Mouse (Mus musculus) small intestine, adult 2 months (tissue): ENCODE data around the gene Gm20388. TPM values are rescaled to one million over a fixed set of nuclear protein-coding genes. Genes with fewer than 3 reads are reported as not detected.

Experiments used
- H3K27ac ChIP-seq: fragments of 200-500 bp; 2 replicates; pipeline ENCODE4 v1.5.1; 2012; ENCODE audit warnings: low read depth, low read length, control low read depth, inconsistent platforms; ENCODE audit not compliant: insufficient read depth
- H3K27me3 ChIP-seq: fragments of 200-500 bp; 2 replicates; pipeline ENCODE4 v1.6.1; 2012; ENCODE audit warnings: mild to moderate bottlenecking, moderate library complexity, low read length, inconsistent platforms; ENCODE audit not compliant: control insufficient read depth, insufficient read depth
- H3K36me3 ChIP-seq: fragments of 200-500 bp; 2 replicates; pipeline ENCODE4 v1.6.1; 2012; ENCODE audit warnings: mild to moderate bottlenecking, low read length, control low read depth, inconsistent platforms; ENCODE audit not compliant: control insufficient read depth, insufficient read depth
- H3K4me1 ChIP-seq: fragments of 200-500 bp; 2 replicates; pipeline ENCODE4 v1.6.1; 2012; ENCODE audit warnings: low read length, inconsistent platforms, mixed read lengths; ENCODE audit not compliant: control insufficient read depth, insufficient read depth, insufficient read length
- H3K4me3 ChIP-seq: fragments of 200-500 bp; 2 replicates; pipeline ENCODE4 v1.5.1; 2012; ENCODE audit warnings: low read depth, mild to moderate bottlenecking, control low read depth, inconsistent platforms, low read length, moderate library complexity
- CTCF ChIP-seq: fragments of 200-500 bp; IDR thresholded peaks from 2 replicates; pipeline ENCODE4 v1.5.1; 2012; ENCODE audit warnings: low read depth, mild to moderate bottlenecking, control low read depth, inconsistent platforms, low read length, moderate library complexity, mixed read lengths; ENCODE audit not compliant: insufficient replicate concordance, insufficient read length; ENCODE audit errors: extremely low read depth
- POLR2A ChIP-seq: fragments of 200-500 bp; IDR thresholded peaks from 2 replicates; pipeline ENCODE4 v1.6.1; 2012; ENCODE audit warnings: low read depth, mild to moderate bottlenecking, control low read depth, inconsistent platforms, low read length, moderate library complexity
- WGBS: fragments of 180-500 bp; shearing (Covaris S2); methylation state at CpG from one replicate; pipeline ENCODE4 v1.1.7; 2018; 5-methylcytosine and 5-hydroxymethylcytosine counted together
- polyA plus RNA-seq: library from polyadenylated mRNA; depleted of rRNA; stranded (reverse); fragments of >200 nt; gene quantifications from 2 replicates; pipeline ENCODE4 v1.2.3, GENCODE M21; 2012

Gene Gm20388
- polyA plus RNA-seq, 1 experiment = 37.3 TPM

DNA sequence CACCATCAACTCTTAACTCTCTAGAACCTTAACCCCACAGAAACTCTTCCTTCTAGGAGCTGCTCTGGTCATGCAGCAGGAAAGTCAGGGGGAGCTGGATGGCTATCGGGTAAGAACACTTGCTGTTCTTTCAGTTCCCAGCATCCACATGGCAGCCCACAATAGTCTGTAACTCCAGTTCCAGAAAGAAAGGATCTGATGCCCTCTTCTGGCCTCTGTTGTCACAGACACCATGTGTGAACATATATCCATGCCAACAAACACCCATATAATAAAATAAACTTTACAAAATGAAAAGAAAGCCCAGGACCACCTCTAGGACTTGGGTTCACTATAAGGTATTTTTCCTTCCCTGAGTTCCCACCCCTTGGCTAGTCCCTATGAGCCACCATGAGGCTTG is 1711.2 kb downstream of the Gm20388 start:
- Histone ChIP-seq H3K4me3 (no peak overlapping the region), H3K27ac (no peak overlapping the region), H3K36me3 (peaks cover 8% of the 10 kb centered on the region; the same call in 1 of the 2 replicates), H3K27me3 (no peaks in the 10 kb centered on the region), H3K4me1 (peaks cover 25% of the 10 kb centered on the region)
- TF ChIP-seq POLR2A (no peak), CTCF (no peak)
- WGBS = 74% methylated on average over 1 of the region's 1 CpGs

DNA sequence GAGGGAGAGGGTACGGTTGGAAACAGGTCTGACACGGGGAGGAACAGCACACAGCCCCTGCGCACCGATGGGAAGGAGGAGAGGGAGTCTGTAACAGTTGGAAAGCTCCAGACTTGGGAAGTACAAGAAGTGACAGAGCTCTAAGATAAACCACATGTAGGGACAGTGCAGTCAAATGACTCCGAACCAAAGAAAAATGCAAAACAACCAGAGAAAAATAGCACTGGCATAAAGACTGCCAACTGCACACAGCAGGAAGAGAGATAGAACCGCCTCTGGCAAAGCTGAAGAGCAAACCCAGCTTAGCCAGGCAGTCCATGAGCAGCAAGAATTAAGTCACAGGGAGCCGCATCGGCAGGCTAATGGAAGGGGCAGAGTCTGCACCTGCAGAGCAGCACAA is 1712.4 kb downstream of the Gm20388 start:
- Histone ChIP-seq H3K27ac (no peak overlapping the region), H3K27me3 (no peaks in the 10 kb centered on the region), H3K4me1 (peaks cover 25% of the 10 kb centered on the region), H3K36me3 (peaks cover 10% of the 10 kb centered on the region), H3K4me3 (no peak overlapping the region)
- WGBS = 88% methylated on average over 8 of the region's 8 CpGs
- TF ChIP-seq CTCF (no peak), POLR2A (no peak)

DNA sequence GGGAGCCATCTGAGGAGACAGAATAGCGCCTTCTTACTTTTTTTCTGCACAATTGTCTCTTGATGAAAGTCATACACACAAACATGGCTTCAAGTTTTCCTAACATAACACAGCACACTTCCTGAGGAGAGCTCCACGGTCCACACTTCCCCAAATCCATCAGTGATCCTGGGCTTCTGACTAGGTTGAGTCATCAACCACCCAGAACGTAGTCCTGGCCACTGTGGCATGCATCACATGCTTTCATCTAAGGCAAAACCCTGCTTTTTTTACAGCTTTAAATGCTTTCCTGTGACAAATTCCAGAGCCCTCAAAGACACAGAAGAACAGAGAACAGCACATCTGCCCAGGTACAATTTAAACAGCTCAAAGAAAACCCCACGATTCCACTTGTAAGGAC is 1718.0 kb downstream of the Gm20388 start:
- H3K4me1 ChIP-seq = peaks cover 9% of the 10 kb centered on the region; the same call in 1 of the 2 replicates
- H3K27ac ChIP-seq = no peak overlapping the region
- H3K4me3 ChIP-seq = no peak overlapping the region
- no peaks in the 10 kb centered on the region for H3K27me3 ChIP-seq
- peaks cover 12% of the 10 kb centered on the region for H3K36me3 ChIP-seq
- WGBS = 86% methylated on average over 4 of the region's 4 CpGs
- TF ChIP-seq POLR2A (no peak), CTCF (no peak)

DNA sequence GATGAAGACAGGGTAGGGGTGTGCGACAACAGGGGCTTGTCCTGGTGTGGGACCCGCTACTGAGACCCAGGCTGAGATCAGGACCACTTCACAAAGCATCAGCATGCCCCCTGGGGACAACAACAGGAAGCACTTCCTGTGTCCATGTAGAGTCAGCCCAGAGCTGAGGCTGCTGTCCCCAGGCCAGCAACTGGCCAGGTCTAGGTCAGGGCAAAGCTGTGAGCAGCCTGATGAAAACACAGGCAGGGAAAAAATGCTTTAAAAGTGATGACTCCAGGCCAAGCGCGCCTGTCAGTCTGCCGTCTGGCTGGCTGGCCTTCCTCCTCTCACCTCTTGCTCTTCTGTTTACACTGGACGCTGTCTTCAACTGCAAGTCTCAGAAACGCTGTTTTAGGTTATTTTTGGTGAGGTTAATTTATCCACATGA is 1721.0 kb downstream of the Gm20388 start:
- WGBS = 72% methylated on average over 7 of the region's 7 CpGs

DNA sequence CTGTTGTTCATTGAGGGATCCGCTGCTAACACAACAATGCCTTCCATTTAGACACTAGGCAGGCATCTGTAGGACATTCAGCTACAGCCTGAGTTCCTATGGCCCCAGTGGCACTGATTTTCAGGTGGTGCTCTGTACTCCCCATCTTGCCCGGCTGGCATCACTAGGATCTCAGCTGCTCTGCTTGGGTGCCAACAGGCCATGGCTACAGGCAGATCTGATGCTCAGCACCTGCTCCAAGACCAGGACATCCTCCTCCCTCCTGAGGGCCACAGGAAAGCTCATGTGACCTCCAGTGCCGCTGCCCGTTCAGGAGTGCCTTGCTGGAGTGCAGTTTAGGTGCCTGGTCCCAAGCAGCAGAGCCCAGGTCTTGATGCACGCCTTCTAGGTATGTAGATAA is 1721.8 kb downstream of the Gm20388 start:
- Histone ChIP-seq H3K36me3 (peaks cover 10% of the 10 kb centered on the region), H3K27me3 (no peaks in the 10 kb centered on the region), H3K4me1 (peaks cover 14% of the 10 kb centered on the region), H3K27ac (peak overlapping the region; percentile 19), H3K4me3 (no peak overlapping the region)
- WGBS = 70% methylated on average over 5 of the region's 5 CpGs
- TF ChIP-seq CTCF (no peak), POLR2A (no peak)

More for the DNA sequence above, 1721.0 kb downstream of the Gm20388 start:
- H3K4me1 ChIP-seq = peaks cover 14% of the 10 kb centered on the region
- H3K36me3 ChIP-seq = peaks cover 12% of the 10 kb centered on the region
- H3K4me3 ChIP-seq = no peak overlapping the region
- H3K27me3 ChIP-seq = no peaks in the 10 kb centered on the region
- peak overlapping the region; percentile 19; the same call in 1 of the 2 replicates for H3K27ac ChIP-seq
- TF ChIP-seq CTCF = no peak
- no peak for TF ChIP-seq POLR2A

DNA sequence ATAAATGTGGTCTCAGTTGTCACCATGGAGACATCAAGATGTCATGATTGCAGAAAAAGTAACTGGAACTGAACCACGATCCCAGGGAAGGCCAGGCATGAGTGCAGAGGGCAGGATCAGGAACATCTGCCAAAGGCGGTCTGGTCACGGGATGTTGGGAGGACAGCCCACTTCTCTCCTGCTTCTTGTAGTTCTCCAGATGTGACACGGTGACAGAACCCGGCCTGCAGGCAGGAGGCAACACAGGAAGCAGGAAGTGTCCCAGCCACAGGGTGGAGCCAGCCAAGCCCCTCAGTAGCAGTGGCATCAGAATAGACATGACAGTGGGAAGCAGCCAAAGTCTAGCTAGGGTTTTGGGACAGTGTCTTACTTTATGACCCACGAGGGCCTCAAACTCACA is 1724.9 kb downstream of the Gm20388 start:
- Histone ChIP-seq H3K27me3 (no peaks in the 10 kb centered on the region), H3K4me3 (no peak overlapping the region), H3K36me3 (no peaks in the 10 kb centered on the region), H3K27ac (no peak overlapping the region), H3K4me1 (peaks cover 14% of the 10 kb centered on the region)
- WGBS = 50% methylated on average over 6 of the region's 6 CpGs
- TF ChIP-seq POLR2A (no peak), CTCF (no peak)

DNA sequence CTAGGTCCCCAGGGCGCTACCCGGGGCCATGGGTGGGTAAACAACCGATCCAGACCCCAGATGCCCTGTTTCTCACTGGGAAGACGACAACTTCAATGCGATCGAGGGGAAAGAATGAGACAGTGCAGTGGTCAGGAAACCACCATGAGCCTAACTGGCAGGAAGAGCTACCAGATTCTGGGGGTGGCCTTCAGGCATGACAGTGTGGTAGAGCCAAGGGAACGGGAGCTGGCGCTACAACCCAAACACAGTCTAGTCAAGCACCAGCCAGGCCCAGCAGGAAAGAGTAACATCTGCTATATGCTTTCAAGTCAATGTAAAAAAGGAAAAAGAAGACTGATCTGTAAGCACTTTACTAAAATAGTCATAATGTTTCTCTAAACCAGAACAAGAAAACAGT is 1725.5 kb downstream of the Gm20388 start:
- 73% methylated on average over 8 of the region's 8 CpGs for WGBS
- H3K4me3 ChIP-seq = no peak overlapping the region
- H3K27ac ChIP-seq = no peak overlapping the region
- H3K4me1 ChIP-seq = peaks cover 14% of the 10 kb centered on the region
- no peaks in the 10 kb centered on the region for H3K27me3 ChIP-seq
- no peak for TF ChIP-seq CTCF
- TF ChIP-seq POLR2A = no peak
- no peaks in the 10 kb centered on the region for H3K36me3 ChIP-seq
